Mouse (Mus musculus) brown adipose tissue, adult 24 weeks (tissue): ENCODE results near the gene Cab39l. TPM values are rescaled to one million over a fixed set of nuclear protein-coding genes. Genes with fewer than 3 reads are reported as not detected.

Experiments
- H3K27ac ChIP-seq: fragments of 200-500 bp; replicated peaks from 2 replicates; pipeline ENCODE4 v1.5.1; 2012; ENCODE audit warnings: low read depth, mild to moderate bottlenecking, low read length
- H3K4me1 ChIP-seq: fragments of 200-500 bp; 2 replicates; pipeline ENCODE4 v1.6.1; 2012; ENCODE audit warnings: low read length, mixed read lengths; ENCODE audit not compliant: control insufficient read depth, insufficient read depth, insufficient read length
- H3K4me3 ChIP-seq: fragments of 200-500 bp; 2 replicates; pipeline ENCODE4 v1.5.1; 2012; ENCODE audit warnings: low read depth, mild to moderate bottlenecking, low read length, moderate library complexity; ENCODE audit not compliant: insufficient read depth
- polyA plus RNA-seq: library from polyadenylated mRNA; stranded (reverse); fragments of >200 nt; gene quantifications from 2 replicates; pipeline ENCODE4 v1.2.4, GENCODE M21; 2012; ENCODE audit not compliant: missing spikeins, insufficient read depth, insufficient read length

Cab39l gene
- polyA plus RNA-seq, 1 experiment = 44.4 TPM

DNA sequence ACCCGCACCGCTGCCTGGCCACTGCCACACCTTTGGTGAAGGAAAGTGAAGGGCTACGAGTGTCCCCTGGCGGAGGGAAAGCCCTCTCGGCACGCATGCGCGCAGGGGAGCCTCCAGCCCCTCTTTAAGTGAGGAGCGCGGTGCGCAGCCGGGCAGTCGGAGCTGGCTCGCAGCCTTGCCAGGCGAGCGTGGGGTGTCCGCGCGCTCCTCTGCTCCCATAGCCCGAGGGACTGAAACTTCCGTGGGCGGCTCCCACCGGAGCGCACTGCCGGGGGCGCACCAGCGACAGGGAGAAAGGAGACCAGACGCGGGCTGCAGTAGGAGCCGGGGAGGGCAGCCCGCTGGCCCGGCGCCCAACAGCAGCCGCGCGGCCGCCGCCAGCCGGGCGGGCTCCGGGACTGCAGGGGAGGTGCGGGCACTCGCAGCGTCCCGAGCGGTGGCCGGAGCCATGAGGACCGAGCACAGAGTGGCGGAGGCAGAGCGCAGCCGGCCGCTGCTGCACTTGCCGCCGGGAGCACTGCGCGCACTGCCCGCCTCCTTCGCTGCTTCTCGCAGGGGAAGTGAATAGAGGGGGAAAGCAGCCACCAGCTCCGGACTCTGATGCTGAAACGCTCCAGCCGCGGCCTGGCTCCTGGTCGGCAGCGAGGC, 184.5 kb downstream of the Cab39l start, which contains the start of gene Shisa2:
Gene Shisa2, plus strand, starts transcription at position 151 of the 648 bp plus-strand sequence.
- Histone ChIP-seq H3K4me3 (peak within 1 kb of the TSS; percentile 55), H3K4me1 (no peaks in the 10 kb centered on the region), H3K27ac (no peak within 1 kb of the TSS)

DNA sequence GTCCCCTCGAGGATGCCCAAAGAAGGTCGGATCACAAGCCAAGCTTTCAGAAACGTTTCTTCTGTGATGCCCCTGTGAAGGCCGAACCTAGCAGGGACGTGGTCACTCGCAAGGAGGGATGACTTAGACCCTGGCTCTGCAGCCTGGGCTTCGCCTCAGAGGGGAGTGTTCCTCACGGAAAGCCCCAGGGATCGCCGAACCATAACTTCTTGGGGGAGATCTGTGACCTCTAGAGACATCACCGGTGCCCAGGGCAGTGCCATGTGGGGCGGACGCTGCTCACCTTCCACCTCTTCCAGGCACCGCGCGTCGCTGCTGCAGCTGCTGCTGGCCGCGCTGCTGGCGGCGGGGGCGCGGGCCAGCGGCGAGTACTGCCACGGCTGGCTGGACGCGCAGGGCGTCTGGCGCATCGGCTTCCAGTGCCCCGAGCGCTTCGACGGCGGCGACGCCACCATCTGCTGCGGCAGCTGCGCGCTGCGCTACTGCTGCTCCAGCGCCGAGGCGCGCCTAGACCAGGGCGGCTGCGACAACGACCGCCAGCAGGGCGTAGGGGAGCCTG, 185.1 kb downstream of the Cab39l start:
- Histone ChIP-seq H3K4me3 (peak overlapping the region; percentile 55), H3K27ac (no peak overlapping the region), H3K4me1 (no peaks in the 10 kb centered on the region)

DNA sequence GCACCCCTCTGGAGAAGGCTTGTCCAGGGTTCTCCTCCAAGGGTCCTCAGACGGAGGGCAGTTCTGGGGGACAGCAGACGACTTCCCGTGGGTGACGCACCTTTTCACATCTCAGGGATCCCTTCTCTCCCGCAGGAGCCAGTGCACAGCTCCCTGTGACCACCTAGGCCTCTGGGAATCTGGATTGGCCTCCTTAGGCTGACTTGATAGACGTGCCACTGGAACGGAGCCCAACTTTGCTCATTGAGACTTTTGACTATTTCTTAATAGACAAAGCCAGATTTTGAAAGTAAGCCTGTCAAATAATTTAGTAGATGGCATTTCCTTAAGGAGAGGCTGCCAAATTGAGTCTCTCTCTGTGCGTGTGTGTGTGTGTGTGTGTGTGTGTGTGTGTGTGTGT, 185.9 kb downstream of the Cab39l start:
- Histone ChIP-seq H3K4me1 (no peaks in the 10 kb centered on the region), H3K4me3 (no peak overlapping the region), H3K27ac (no peak overlapping the region)

DNA sequence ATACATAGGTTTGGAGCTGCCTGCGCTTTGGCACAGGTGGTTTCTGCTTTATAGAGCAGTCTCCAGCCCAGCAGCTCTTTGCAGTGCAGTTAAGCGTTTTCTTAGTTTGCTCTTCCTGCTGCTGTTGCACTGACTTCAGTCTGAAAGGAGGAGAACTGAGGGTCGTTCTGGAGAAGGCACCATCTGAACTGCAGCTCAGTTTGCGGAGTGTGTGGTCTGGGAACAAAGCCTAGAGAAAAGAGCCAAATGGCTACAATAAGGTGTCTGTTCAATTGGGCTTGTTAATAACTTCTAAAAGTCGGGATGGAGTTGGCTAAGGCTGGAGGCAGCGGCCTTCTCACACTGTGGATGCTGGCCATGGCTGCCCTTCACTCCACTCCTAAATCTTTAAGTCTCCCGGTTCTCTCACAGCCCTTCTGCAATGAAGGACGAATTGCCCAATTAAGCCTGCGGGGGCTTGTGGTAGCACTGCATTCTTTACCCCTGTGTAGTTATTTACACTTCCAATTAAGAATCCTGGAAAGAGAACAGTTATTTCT, 186.4 kb downstream of the Cab39l start:
- Histone ChIP-seq H3K4me3 (no peak overlapping the region), H3K4me1 (no peaks in the 10 kb centered on the region), H3K27ac (no peak overlapping the region)

DNA sequence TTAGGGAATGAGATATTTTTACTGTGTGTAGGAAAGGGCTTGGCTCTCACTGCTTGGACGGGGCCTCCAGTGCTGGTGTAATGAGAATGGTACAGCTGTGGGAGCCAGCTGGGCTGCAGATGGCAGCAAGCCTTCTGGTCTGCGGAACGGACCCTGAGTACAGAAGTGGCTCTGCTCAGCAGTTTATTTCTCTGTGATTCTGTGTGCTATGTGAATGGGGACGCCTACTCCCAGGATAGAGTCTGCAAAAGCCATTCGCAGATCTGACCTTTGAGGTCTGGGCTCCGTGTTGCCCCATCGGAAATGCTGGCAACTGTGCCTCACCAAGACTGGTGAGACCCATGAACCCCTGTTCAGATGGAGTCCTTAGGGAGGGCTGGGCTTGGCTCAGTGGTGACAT, 187.1 kb downstream of the Cab39l start:
- Histone ChIP-seq H3K4me1 (no peaks in the 10 kb centered on the region), H3K27ac (no peak overlapping the region), H3K4me3 (no peak overlapping the region)

DNA sequence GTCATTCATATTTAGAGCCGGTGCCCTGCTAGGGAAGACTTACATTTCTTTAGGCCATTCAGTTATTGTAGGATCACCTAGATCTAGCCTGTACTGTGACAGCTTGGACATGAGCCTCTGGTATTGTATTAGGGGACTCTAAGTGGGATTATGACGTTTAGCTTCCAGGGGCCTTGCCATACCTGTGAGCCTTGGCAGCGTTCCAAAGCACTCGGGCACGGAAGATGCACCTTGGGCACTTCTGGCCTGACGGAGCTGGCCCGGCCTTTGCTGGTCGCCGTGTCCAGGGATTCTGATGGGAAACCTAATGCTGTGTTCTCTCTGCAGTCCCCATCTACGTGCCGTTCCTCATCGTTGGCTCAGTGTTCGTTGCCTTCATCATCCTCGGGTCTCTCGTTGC, 188.5 kb downstream of the Cab39l start:
- no peaks in the 10 kb centered on the region for H3K4me1 ChIP-seq
- H3K27ac ChIP-seq = no peak overlapping the region
- no peak overlapping the region for H3K4me3 ChIP-seq

DNA sequence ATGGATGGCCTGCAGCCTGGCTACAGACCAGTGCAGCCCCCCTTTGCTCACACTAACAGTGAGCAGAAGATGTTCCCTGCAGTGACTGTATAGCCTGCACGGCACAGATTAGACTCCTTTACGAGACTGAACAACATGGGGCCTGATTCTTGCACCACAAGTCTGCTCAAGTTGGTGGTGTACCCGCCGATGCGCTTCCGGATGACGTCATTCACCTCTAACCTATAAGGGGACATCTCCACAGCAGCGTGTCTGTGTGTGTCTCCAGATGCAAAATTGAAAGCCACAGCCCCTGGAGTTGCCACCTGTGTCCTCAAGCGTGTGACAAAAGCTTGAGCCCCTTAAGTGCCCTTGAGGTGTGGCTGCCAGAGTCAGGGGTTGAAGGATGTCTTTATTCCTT, 189.3 kb downstream of the Cab39l start:
- Histone ChIP-seq H3K4me3 (no peak overlapping the region), H3K27ac (no peak overlapping the region), H3K4me1 (no peaks in the 10 kb centered on the region)

DNA sequence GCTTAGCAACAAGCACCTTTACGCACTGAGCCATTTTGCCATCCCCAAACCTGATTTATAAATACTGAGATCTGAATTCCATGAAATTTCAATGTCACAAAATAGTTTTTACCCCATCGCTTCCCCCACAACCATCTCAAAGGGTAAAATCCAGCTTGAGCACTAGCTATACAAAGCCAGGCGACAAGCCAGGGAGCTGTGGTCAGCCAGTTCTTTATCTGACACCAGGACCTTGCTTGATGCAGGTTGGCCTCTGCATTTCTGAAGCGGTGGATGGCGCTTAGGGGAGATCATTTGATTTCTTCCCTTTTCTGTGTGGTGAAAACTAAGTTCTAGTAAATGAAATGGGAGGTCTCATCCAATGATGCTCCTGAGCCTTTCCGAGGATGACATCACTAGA, 191.3 kb downstream of the Cab39l start:
- H3K4me3 ChIP-seq = no peak overlapping the region
- H3K4me1 ChIP-seq = no peaks in the 10 kb centered on the region
- H3K27ac ChIP-seq = no peak overlapping the region

DNA sequence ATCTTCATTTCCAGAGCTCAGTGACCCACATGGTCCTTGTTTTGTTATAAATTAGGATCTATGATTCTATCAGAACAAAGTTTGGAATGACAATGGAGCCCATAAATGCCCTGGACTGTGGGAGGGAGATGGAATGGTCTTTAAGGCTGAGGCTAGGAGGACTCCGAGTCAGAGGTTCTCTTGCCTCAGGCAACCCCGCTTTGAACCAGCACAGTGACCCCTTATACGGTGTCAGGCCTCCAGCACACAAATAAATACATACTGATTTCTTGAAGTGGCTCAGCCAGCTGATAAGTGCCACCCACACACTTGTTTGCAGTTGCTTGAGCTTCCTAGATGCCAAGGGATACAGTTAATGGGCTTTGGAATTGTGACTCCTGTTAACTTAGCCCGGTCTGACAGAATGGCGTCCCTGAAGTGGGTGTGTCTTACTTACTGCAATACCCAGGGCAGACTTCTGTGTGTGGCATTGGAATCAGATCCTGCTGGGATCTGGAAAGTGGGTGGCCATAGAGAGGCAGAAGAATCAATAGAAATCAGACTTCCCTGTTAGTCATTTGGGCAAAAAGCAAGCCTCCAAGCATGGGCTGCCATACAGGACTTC, 192.6 kb downstream of the Cab39l start:
- Histone ChIP-seq H3K4me3 (no peak overlapping the region), H3K4me1 (no peaks in the 10 kb centered on the region), H3K27ac (no peak overlapping the region)

DNA sequence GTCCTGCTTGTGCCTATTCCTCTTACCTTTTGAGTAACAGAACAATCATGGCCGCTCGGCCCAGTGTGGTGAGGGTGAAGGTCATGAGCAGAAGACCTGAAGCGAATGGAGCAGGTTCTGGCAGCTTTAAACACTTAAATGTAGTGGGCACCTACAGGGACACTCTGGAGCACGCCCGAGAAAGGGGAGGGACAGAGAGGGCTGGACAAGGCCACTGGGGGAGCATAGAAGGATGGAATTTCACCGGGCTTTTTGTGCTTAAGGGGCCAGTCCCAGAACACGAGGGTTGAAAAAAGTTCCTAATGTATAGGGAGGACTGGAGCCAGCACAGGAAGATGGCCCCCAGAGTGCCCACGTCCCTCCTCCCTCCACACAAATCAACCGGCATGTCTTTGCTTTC, 193.2 kb downstream of the Cab39l start:
- H3K4me1 ChIP-seq = no peaks in the 10 kb centered on the region
- H3K4me3 ChIP-seq = no peak overlapping the region

More for the DNA sequence above, 193.2 kb downstream of the Cab39l start:
- no peak overlapping the region for H3K27ac ChIP-seq

Other genes starting within 250 kb of the Cab39l start
- 7.3 and 9.6 TPM in 2 replicates for gene Rcbtb1, start 239.8 kb upstream of the Cab39l start, polyA plus RNA-seq
- gene Gm6904, start 180.8 kb upstream of the Cab39l start, polyA plus RNA-seq = not detected in 2 replicates
- not detected in 2 replicates for gene Phf11a, start 143.4 kb upstream of the Cab39l start, polyA plus RNA-seq
- 1.2 and 2.0 TPM in 2 replicates for gene Phf11b, start 99.6 kb upstream of the Cab39l start, polyA plus RNA-seq
- 6.7 and 7.3 TPM in 2 replicates for gene Phf11d, start 75.5 kb upstream of the Cab39l start, polyA plus RNA-seq
- gene Phf11c, start 45.6 kb upstream of the Cab39l start, polyA plus RNA-seq = not detected in 2 replicates
- 4.3 and 5.6 TPM in 2 replicates for gene Setdb2, start 88 bp upstream of the Cab39l start, polyA plus RNA-seq
- gene Cdadc1, start 157.0 kb downstream of the Cab39l start, polyA plus RNA-seq = 55.5 and 58.1 TPM in 2 replicates
- 0.44 and 2.0 TPM in 2 replicates for gene Shisa2, start 184.3 kb downstream of the Cab39l start, polyA plus RNA-seq